Mouse (Mus musculus) telencephalon, adult 2 months (tissue): Measurements from ENCODE around the gene Hhat.

Experiments
- DNase-seq: peaks from one replicate; pipeline ENCODE4 v3.0.0-alpha.2; 2011; ENCODE audit warnings: low read depth, low spot score

Hhat gene

GRCm38 (mm10) chr1:192651981-192652605 is 118.9 kb downstream of the Hhat start:
- DNase-seq = no peak

- DNase-seq = no peak
These were observed 120.4 kb downstream of the Hhat start for GRCm38 (mm10) chr1:192650586-192650985.

GRCm38 (mm10) chr1:192650023-192650422 is 121.0 kb downstream of the Hhat start:
- no peak for DNase-seq

GRCm38 (mm10) chr1:192649233-192649632 is 121.8 kb downstream of the Hhat start:
- no peak for DNase-seq

GRCm38 (mm10) chr1:192647361-192647760 is 123.7 kb downstream of the Hhat start:
- DNase-seq = no peak

GRCm38 (mm10) chr1:192642126-192642525 is 128.9 kb downstream of the Hhat start:
- DNase-seq = no peak

- DNase-seq = no peak
These were observed 131.8 kb downstream of the Hhat start for GRCm38 (mm10) chr1:192639175-192639574.

GRCm38 (mm10) chr1:192621843-192622242 is 149.2 kb downstream of the Hhat start:
- DNase-seq = no peak

- DNase-seq = no peak
These were observed 157.8 kb downstream of the Hhat start for GRCm38 (mm10) chr1:192613271-192613670.

- no peak for DNase-seq
These were observed 158.9 kb downstream of the Hhat start for GRCm38 (mm10) chr1:192611996-192612739.

- DNase-seq = no peak
These were observed 164.1 kb downstream of the Hhat start for GRCm38 (mm10) chr1:192606876-192607275.

GRCm38 (mm10) chr1:192604413-192604812 is 166.6 kb downstream of the Hhat start:
- DNase-seq = no peak

- no peak for DNase-seq
These were observed 167.5 kb downstream of the Hhat start for GRCm38 (mm10) chr1:192603556-192603955.

- DNase-seq = no peak
These were observed 169.8 kb downstream of the Hhat start for GRCm38 (mm10) chr1:192601206-192601605.

- no peak for DNase-seq
These were observed 171.3 kb downstream of the Hhat start for GRCm38 (mm10) chr1:192599746-192600145.

GRCm38 (mm10) chr1:192598380-192598779 is 172.6 kb downstream of the Hhat start:
- DNase-seq = peak; percentile 75

- no peak for DNase-seq
These were observed 175.6 kb downstream of the Hhat start for GRCm38 (mm10) chr1:192595426-192595825.

GRCm38 (mm10) chr1:192593492-192593891 is 177.5 kb downstream of the Hhat start:
- no peak for DNase-seq

GRCm38 (mm10) chr1:192587451-192587850 is 183.6 kb downstream of the Hhat start:
- DNase-seq = peak; percentile 95

- no peak for DNase-seq
These were observed 185.7 kb downstream of the Hhat start for GRCm38 (mm10) chr1:192585289-192585688.

GRCm38 (mm10) chr1:192582921-192583320 is 188.1 kb downstream of the Hhat start:
- DNase-seq = peak; percentile 75

GRCm38 (mm10) chr1:192564691-192565090 is 206.3 kb downstream of the Hhat start:
- DNase-seq = no peak

- DNase-seq = no peak
These were observed 211.7 kb downstream of the Hhat start for GRCm38 (mm10) chr1:192559341-192559740.
